Mouse (Mus musculus) heart, embryonic 10.5 days (tissue): ENCODE measurements around the gene Zc3h7a. TPM values are rescaled to one million over a fixed set of nuclear protein-coding genes. Genes with fewer than 3 reads are reported as not detected.

ENCODE experiments used
- DNase-seq: peaks from one replicate; pipeline ENCODE4 v3.0.0-alpha.2; 2017; ENCODE audit warnings: low spot score
- H3K27ac ChIP-seq: fragments of 300-500 bp; sonication (generic); 2 replicates; pipeline ENCODE4 v1.5.1; 2016; ENCODE audit warnings: mild to moderate bottlenecking
- H3K27me3 ChIP-seq: fragments of 300-500 bp; sonication (generic); 2 replicates; pipeline ENCODE4 v1.6.1; 2016; ENCODE audit warnings: mild to moderate bottlenecking; ENCODE audit not compliant: poor library complexity, insufficient read depth, severe bottlenecking
- H3K36me3 ChIP-seq: fragments of 300-500 bp; sonication (generic); 2 replicates; pipeline ENCODE4 v1.6.1; 2016; ENCODE audit warnings: mild to moderate bottlenecking, moderate library complexity
- H3K4me1 ChIP-seq: fragments of 300-500 bp; sonication (generic); 2 replicates; pipeline ENCODE4 v1.6.1; 2016; ENCODE audit warnings: mild to moderate bottlenecking
- H3K4me3 ChIP-seq: fragments of 300-500 bp; sonication (generic); 2 replicates; pipeline ENCODE4 v1.5.1; 2016; ENCODE audit warnings: mild to moderate bottlenecking, moderate library complexity
- H3K9me3 ChIP-seq: fragments of 300-500 bp; sonication (generic); 2 replicates; pipeline ENCODE4 v1.6.1; 2016; ENCODE audit warnings: mild to moderate bottlenecking, moderate library complexity
- WGBS: fragments of 180-500 bp; shearing (Covaris S2); methylation state at CpG from one replicate; pipeline ENCODE4 v1.1.7; 2016; 5-methylcytosine and 5-hydroxymethylcytosine counted together
- polyA plus RNA-seq: library from polyadenylated mRNA; unstranded; fragments of >200 nt; fragmentation: Nextera tagmentation; extraction: Ambion mirVana; gene quantifications from 2 replicates; pipeline ENCODE4 v1.2.1, GENCODE M21; 2016

The Zc3h7a gene
- 78.2 and 82.7 TPM in 2 replicates for polyA plus RNA-seq

DNA sequence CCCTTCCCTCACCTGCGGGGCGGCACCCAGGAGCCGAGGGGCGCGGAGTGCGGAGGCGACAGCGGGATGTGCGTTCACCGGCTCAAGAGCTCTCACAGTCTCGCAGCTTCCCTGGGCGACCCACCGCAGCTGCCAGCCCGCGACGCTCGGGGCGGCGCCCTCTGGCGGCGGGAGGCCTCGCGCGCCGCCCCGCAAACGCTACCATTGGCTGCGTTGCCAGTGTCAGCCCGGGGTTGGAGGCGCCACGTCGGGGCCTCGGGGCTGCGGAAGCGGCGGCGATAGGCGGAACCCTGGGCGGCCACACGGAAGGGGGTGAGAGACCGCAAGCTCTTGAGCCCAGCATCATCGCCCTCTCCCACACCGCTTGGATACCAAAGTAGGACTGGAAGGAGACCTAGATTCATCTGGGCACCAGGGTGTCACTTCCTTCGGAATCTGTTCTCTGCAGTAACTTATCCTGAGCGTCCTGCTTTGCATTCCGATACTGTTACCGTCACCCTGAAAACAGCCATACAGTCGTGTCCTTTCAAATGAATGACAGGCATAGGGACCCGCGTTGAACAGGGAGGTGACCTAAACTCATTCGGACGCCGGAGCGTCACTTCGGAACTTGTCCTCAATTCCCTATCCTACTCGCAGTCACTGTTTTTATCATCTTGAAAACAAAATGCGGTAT, at the start of gene Zc3h7a:
TSS of gene Zc3h7a (minus strand) at position 186 of the 676 bp plus-strand sequence.
- no peaks in the 10 kb centered on the region; the same call in 1 of the 2 replicates for H3K9me3 ChIP-seq
- no peaks in the 10 kb centered on the region for H3K27me3 ChIP-seq
- WGBS = under 1% methylated on average over 57 of the region's 57 CpGs
- H3K27ac ChIP-seq = peak within 1 kb of the TSS; percentile 96
- no peaks in the 10 kb centered on the region for H3K36me3 ChIP-seq
- peaks cover 15% of the 10 kb centered on the region; the same call in 1 of the 2 replicates for H3K4me1 ChIP-seq
- H3K4me3 ChIP-seq = peak within 1 kb of the TSS; percentile 94
- peak; percentile 97 for DNase-seq

DNA sequence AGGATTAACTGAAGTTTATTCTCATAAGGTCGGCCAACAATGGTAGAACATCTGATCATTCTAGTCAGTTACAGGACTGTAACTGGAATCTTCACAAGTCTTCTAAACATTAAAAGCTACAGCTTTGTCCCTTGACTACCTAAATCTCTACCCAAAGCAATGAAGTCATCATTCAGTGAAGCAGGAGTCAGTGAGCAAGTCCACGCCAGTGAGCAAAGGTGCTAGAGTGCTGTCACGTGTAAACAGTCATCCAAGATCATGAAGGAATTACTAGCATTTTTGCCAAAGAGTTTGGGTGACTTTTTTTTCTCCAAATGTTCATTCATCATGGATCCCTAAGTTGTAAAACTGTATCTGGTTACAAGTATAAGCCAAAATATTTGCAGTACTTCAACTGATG, 41.6 kb upstream of the Zc3h7a start:
- DNase-seq = no peak
- Histone ChIP-seq H3K27me3 (no peaks in the 10 kb centered on the region), H3K4me3 (no peak overlapping the region), H3K36me3 (peaks cover 85% of the 10 kb centered on the region), H3K9me3 (no peaks in the 10 kb centered on the region), H3K4me1 (no peaks in the 10 kb centered on the region), H3K27ac (no peak overlapping the region)
- 83% methylated on average over 3 of the region's 3 CpGs for WGBS

DNA sequence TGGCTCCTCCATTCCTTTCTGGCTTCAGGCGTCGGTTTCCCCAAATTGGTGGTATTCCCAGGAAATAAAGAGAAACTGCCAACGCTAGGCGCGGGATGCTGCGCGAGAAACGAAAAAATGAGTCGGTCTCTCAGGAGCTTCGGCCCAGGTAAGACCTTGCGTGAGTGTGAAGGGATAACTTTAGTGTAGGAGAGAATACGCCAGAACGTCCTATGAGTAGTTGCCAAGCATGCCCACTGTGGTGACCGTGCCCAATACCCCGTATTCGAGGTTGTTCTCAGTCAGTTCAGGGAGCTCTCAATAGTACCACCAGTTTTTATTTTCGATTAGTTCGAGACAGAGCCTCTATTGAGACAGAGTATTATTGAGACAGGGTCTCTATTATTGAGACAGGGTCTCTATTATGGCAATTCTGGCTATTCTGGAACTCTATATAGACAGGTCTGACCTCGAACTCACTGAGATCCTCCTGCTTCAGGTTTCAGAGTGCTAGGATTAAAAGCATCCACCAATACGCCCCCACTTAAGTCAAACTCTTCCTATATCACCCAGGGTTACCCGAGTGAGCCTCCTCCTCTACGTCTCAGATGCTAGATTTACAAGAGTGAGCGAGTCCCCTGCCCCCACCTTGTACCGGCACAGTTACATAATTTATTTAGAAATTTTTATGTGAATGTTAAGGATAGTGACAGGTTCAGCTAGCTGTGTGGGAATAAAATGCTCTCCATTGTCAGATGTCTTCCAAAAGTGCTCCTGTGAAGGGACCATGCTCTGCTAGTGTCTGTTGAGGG, 27.6 kb upstream of the Zc3h7a start:
- DNase-seq = peak; percentile 50
- H3K9me3 ChIP-seq = no peaks in the 10 kb centered on the region
- H3K4me1 ChIP-seq = peaks cover 20% of the 10 kb centered on the region
- peak overlapping the region; percentile 95 for H3K27ac ChIP-seq
- peak overlapping the region; percentile 89 for H3K4me3 ChIP-seq
- H3K27me3 ChIP-seq = no peaks in the 10 kb centered on the region
- H3K36me3 ChIP-seq = peaks cover 46% of the 10 kb centered on the region
- 7% methylated on average over 24 of the region's 24 CpGs for WGBS

DNA sequence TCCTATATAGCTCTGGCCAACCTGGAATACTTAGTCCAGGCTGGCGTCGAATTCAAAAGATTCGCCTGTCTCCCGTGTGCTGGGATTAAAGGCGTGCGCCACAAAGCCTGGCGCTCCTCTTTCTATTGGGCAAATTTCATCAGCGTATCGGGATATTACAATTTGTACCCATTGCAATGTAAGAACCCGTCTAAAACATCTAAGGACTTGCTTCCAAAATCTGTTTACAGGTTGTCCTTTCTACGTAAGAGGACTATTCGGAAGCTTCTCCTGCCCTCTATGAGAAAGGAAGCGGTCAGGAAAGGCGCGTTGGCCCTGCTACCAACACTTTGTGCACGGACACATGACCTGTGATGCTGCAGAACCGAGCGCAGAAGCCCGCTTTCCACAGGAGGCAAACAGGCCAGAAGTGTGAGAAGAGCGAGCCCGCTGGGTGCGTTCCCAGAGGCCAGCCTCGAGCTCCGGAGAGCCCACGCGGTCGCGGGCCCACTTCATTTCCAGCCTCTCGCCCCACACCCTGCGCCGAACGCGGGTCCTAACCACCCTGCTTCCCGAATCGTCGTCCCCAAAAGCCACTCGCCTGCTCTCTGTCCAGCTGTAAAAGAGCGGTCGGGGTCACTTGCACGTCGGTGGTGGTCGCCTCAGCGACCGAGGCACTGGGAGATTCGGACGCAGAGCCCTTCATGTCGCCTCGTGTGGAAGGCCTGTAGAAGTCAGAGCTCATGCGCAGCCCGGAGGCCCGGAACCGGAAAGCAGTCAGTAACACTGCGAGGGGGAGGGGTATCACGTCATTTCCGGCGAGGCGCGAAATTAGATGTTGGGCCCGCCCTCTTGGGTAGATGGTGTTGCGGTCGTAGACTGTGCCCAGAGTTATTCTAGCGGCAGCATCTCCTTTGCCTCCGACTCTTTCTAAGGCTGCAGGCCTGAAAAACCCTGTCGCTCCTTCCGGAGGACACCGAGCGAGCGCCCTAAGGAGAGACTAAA, 26.7 kb upstream of the Zc3h7a start, which contains the start of gene Rsl1d1:
TSS of gene Rsl1d1 (minus strand) at position 761 of the 984 bp plus-strand sequence.
- under 1% methylated on average over 68 of the region's 68 CpGs for WGBS
- Histone ChIP-seq H3K36me3 (peaks cover 48% of the 10 kb centered on the region), H3K4me1 (peaks cover 20% of the 10 kb centered on the region), H3K4me3 (peak within 1 kb of the TSS; percentile 89), H3K27ac (peak within 1 kb of the TSS; percentile 95), H3K27me3 (no peaks in the 10 kb centered on the region), H3K9me3 (no peaks in the 10 kb centered on the region)
- DNase-seq = peak; percentile 98

DNA sequence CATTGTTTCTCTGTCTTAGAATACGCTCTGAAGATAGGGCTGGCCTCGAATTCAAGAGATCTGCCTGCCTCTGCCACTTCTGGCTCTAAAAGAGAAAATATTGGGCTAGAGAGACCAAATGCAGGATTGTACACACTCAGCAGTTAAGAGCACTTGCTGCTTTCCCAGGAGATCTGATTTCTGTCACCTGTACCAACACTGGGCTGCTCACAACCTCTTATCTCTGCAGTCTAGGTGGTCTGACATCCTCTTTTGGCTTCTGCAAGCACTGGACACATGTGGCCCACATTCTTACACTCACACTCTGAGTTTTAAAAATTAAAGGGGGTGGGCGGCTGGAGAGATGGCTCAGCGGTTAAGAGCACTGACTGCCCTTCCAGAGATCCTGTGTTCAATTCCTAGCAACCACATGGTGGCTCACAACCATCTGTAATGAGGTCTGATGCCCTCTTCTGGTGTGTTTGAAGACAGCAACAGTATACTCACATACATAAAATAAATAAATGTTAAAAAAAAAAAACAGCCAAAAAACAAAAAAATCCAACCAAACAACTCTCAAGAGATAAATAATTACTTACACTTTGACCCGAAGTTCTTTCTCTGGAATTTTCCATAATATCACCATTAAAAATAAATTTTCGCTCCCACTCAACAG, 25.7 kb upstream of the Zc3h7a start:
- peaks cover 49% of the 10 kb centered on the region for H3K36me3 ChIP-seq
- peak overlapping the region; percentile 95 for H3K27ac ChIP-seq
- 64% methylated on average over 6 of the region's 6 CpGs for WGBS

DNA sequence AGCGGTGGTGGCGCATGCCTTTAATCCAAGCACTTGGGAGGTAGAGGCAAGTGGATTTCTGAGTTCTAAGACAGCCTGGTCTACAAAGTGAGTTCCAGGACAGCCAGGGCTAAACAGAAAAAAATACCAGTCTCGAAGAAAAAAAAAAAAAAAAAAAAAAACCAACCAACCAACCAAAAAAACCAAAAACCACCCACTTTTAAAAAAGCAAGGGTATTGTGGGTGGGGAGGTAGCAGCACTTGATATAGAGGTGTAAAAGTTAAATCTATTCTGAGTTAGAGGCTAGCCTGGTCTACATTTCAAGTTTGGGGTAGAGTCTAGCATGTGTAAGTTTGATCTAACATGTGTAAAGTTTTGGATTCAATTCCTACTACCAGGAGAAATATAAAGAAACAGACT, 24.1 kb upstream of the Zc3h7a start:
- H3K27ac ChIP-seq = no peak overlapping the region
- H3K4me3 ChIP-seq = no peak overlapping the region
- no peak for DNase-seq
- 88% methylated on average over 3 of the region's 3 CpGs for WGBS
- H3K4me1 ChIP-seq = peaks cover 20% of the 10 kb centered on the region
- H3K27me3 ChIP-seq = no peaks in the 10 kb centered on the region
- peaks cover 65% of the 10 kb centered on the region for H3K36me3 ChIP-seq
- H3K9me3 ChIP-seq = no peaks in the 10 kb centered on the region

More for the DNA sequence above, 25.7 kb upstream of the Zc3h7a start:
- Histone ChIP-seq H3K4me1 (peaks cover 20% of the 10 kb centered on the region), H3K27me3 (no peaks in the 10 kb centered on the region), H3K9me3 (no peaks in the 10 kb centered on the region), H3K4me3 (peak overlapping the region; percentile 89)
- no peak for DNase-seq

DNA sequence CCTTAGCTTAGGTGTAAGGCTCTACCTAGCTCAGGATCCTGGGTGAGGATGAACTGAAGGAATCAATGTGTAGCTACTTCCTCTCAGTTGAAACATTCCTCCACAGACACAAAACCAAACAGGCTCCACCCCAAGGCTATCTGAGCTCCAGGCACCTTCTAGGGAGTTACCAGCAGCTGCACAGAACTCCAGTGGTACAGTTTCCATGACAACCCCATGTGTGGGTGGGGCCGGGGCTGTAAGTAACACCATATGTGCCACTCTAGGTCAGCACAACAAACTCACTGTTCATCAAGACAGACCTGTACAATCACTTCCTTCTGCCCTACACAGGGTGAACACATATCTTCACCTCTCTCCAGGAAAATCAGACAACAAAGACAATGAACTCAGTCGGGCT, 22.3 kb upstream of the Zc3h7a start:
- DNase-seq = no peak
- 66% methylated on average over 2 of the region's 2 CpGs for WGBS

DNA sequence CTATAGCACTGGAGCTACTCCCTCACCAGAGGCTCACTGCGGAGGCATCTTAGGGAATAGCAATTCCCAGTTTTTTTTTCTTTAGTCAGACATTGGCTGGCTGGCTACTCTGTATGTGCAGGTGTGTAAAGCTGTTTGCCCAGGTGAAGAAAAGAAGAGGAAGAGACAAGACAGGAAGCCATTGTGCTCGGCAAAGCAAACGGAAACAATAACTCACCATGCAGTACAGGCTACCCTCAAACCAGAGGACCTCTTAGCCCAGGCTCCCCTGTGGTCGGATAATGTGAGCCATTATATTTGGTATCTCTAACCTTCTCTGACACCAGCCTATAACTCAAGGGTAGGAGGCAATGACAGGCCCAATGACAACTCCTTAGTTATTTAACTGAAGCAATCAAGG, 20.9 kb upstream of the Zc3h7a start:
- Histone ChIP-seq H3K36me3 (peaks cover 97% of the 10 kb centered on the region), H3K4me3 (no peak overlapping the region)
- 89% methylated on average over 4 of the region's 4 CpGs for WGBS

More for the DNA sequence above, 22.3 kb upstream of the Zc3h7a start:
- Histone ChIP-seq H3K27ac (no peak overlapping the region), H3K4me3 (no peak overlapping the region), H3K9me3 (no peaks in the 10 kb centered on the region), H3K36me3 (peaks cover 82% of the 10 kb centered on the region), H3K27me3 (no peaks in the 10 kb centered on the region), H3K4me1 (peaks cover 7% of the 10 kb centered on the region)

DNA sequence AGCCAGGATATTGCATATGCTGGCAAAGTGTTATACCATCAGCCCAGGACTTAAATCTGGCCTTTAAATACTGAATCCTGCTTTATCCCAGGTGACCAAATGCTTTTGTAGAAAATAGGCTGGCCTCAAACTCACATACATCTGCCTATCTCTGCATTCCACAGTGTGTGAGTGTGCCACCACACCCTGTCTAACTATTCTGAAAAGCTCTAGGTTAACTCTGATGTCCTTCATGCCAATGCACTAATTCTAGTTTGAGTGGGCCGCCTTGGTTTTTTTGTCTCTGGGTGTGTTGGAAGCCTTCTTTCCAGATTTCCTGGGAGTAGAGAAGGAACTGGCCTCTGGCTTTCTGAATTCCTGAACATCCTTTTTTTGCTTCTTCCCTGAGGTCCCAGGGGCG, 17.0 kb upstream of the Zc3h7a start:
- H3K4me3 ChIP-seq = no peak overlapping the region
- 97% methylated on average over 2 of the region's 2 CpGs for WGBS
- H3K27me3 ChIP-seq = no peaks in the 10 kb centered on the region
- H3K27ac ChIP-seq = no peak overlapping the region
- H3K4me1 ChIP-seq = no peaks in the 10 kb centered on the region
- H3K36me3 ChIP-seq = peaks cover 73% of the 10 kb centered on the region
- H3K9me3 ChIP-seq = no peaks in the 10 kb centered on the region
- DNase-seq = no peak

More for the DNA sequence above, 20.9 kb upstream of the Zc3h7a start:
- H3K9me3 ChIP-seq = no peaks in the 10 kb centered on the region
- H3K27me3 ChIP-seq = no peaks in the 10 kb centered on the region
- DNase-seq = peak; percentile 52
- H3K27ac ChIP-seq = no peak overlapping the region
- H3K4me1 ChIP-seq = peaks cover 7% of the 10 kb centered on the region

DNA sequence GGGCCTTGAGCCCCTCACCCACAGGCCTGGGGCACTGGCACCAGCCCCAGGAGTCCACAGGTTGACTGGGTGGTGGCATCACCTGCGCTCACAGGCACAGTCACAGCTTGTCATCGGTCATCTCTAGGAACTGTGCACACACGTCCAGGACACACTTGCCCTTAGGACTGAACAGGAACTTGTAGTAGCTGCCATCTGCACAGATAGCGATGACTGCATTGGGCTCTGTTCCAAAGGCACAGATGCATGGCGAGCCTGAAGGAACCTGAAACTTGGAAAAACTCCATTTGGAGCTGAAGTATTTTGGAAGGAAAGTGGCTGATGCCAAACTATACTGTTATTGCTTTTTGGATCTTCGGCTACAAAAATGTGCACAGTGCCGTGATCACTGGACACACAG, 14.0 kb upstream of the Zc3h7a start:
- Histone ChIP-seq H3K9me3 (no peaks in the 10 kb centered on the region), H3K27me3 (no peaks in the 10 kb centered on the region), H3K4me1 (no peaks in the 10 kb centered on the region), H3K27ac (no peak overlapping the region), H3K4me3 (no peak overlapping the region), H3K36me3 (peaks cover 43% of the 10 kb centered on the region)
- DNase-seq = no peak
- WGBS = 88% methylated on average over 7 of the region's 7 CpGs

DNA sequence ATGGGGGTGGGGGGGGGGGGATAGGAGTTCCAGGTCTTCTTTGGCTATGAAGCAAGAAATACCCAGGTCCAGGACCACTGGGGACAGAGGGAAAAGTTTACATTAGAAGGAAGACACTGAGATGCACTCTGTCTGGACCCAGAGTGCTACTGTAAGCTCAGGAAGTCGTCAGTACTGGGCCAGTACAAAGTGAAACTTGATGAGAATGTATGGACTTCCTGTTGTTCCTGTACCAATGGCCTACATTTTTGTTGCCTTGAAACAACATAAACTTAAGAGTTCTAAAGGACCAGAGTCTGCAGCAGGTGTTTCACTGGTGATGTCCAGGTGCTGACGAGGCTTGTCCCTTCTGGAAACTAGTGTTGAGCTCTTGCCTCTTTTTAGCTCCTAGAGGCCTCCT, 1.2 kb upstream of the Zc3h7a start:
- Histone ChIP-seq H3K27ac (no peak overlapping the region), H3K27me3 (no peaks in the 10 kb centered on the region), H3K9me3 (no peaks in the 10 kb centered on the region; the same call in 1 of the 2 replicates), H3K36me3 (no peaks in the 10 kb centered on the region), H3K4me1 (peaks cover 13% of the 10 kb centered on the region; the same call in 1 of the 2 replicates), H3K4me3 (no peak overlapping the region; the same call in 1 of the 2 replicates)
- no peak for DNase-seq
- WGBS = 69% methylated on average over 2 of the region's 2 CpGs

DNA sequence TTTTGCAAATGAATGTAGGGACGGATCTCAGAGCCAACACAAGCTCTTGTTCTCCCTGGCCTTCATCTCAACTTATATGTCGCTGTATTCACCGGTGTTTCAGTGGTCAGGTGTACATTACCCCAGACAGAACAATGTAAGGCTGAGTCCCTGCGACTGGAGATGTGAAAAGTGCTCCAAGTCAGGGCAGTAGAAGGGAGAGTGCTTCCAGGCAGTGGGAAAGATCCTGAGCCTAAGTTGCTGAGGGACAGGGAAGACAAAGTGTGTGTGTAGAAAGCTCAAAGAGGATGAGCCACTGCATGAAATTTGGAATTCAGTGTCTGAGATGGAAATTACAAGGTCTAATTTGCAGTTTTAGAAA, 671 bp upstream of the Zc3h7a start:
- H3K9me3 ChIP-seq = no peaks in the 10 kb centered on the region; the same call in 1 of the 2 replicates
- WGBS = 6% methylated on average over 4 of the region's 4 CpGs
- DNase-seq = no peak
- H3K36me3 ChIP-seq = no peaks in the 10 kb centered on the region
- peaks cover 13% of the 10 kb centered on the region; the same call in 1 of the 2 replicates for H3K4me1 ChIP-seq
- peak overlapping the region; percentile 94 for H3K4me3 ChIP-seq
- H3K27ac ChIP-seq = peak overlapping the region; percentile 96
- no peaks in the 10 kb centered on the region for H3K27me3 ChIP-seq
